Mouse (Mus musculus) cerebellum, adult 2 months (tissue): Measurements from ENCODE around the gene Nemp2.

ENCODE experiments used
- CTCF ChIP-seq: fragments of 200-500 bp; IDR thresholded peaks from 2 replicates; pipeline ENCODE4 v1.5.1; 2011; ENCODE audit warnings: low read depth, mild to moderate bottlenecking, control low read depth, low read length, moderate library complexity, borderline replicate concordance; ENCODE audit not compliant: insufficient read depth
- POLR2A ChIP-seq: fragments of 200-500 bp; IDR thresholded peaks from 2 replicates; pipeline ENCODE4 v1.6.1; 2011; ENCODE audit warnings: low read length, control low read depth, borderline replicate concordance; ENCODE audit not compliant: insufficient read depth

- TF ChIP-seq CTCF = no peak
- TF ChIP-seq POLR2A = no peak
Measured at GRCm38 (mm10) chr1:52663228-52663627, 32.7 kb downstream of the Nemp2 start.
